8 mouse cellular contexts compared by ENCODE assay signal in genomic region chr13:106946594-106947540, GRCm38 (mm10). TPM values are rescaled to one million over a fixed set of nuclear protein-coding genes. Genes with fewer than 3 reads are reported as not detected.
DNase-seq lines count a peak whose midpoint lies in the region; ATAC-seq lines count a peak whose summit lies in the region.

TSS of gene Dimt1 (plus strand) at chr13:106947127.

- peak; percentile 98 for ATAC-seq in inflammation-experienced regulatory T-cells, adult 6 months
- peak; percentile 99 for ATAC-seq in megakaryocyte-erythroid progenitor cell, adult 5-6 weeks (replicated peaks; ENCODE audit: low FRiP score, low TSS enrichment, poor library complexity, severe bottlenecking)

- peak; percentile 97 to 98 for DNase-seq in adrenal gland, adult (ENCODE audit: inconsistent age in 2 of 2, low spot score in 1 of 2)
- peak; percentile 95 for DNase-seq in embryo, embryonic 10.5 days (ENCODE audit: low spot score)
- DNase-seq in gastrocnemius, postnatal 14 days = peak; percentile 97
- DNase-seq in left cerebral cortex, postnatal 10 days (ENCODE audit: extremely low spot score in 1 of 2, low spot score in 2 of 2) = peak; percentile 96 to 98
- DNase-seq in right cerebral cortex, postnatal 25 days = peak; percentile 97
- DNase-seq in urinary bladder, postnatal 4 days (ENCODE audit: low spot score in 2 of 2) = peak; percentile 93 to 94

- intact Hi-C loops in gastrocnemius, postnatal 14 days (cut with DNase I; ENCODE audit: low total_unique reads) = no loop called here
- intact Hi-C loops in left cerebral cortex, postnatal 10 days (cut with DNase I) = no loop called here

RNA-seq across cellular contexts. Expression of gene Dimt1, which starts in this region (rescaled TPM):
- total RNA-seq in gastrocnemius, postnatal 14 days (2021) = 1 to 10 TPM; 4.7 to 6.5 TPM
- polyA plus RNA-seq in inflammation-experienced regulatory T-cells, adult 6 months (2017; shearing (Covaris generic)) = 10 to 100 TPM; 25.0 to 31.0 (median 29.8) TPM
- 10 to 100 TPM; 19.3 to 21.2 TPM for total RNA-seq in left cerebral cortex, postnatal 10 days (2021)
- total RNA-seq in megakaryocyte-erythroid progenitor cell, adult 5-6 weeks (2014; fragmentation: Nextera tagmentation) = 31.6 and 38.6 TPM in 2 replicates
- total RNA-seq in megakaryocyte-erythroid progenitor cell, adult 5-6 weeks (2017) = 37.3 and 55.3 TPM in 2 replicates

Comparison
In these comparisons a context has a peak if more than half of its experiments do, and no peak if none do; other contexts are left out.
1. Peak in every context shown above with its lines: DNase-seq and ATAC-seq.